Mouse (Mus musculus) embryonic facial prominence, embryonic 14.5 days (tissue): Measurements from ENCODE around the gene B3galt4. TPM values are rescaled to one million over a fixed set of nuclear protein-coding genes. Genes with fewer than 3 reads are reported as not detected.
"Not testable (repeated sequence)": the region's sequence is repeated elsewhere in the genome, so short reads cannot be mapped to it uniquely, and the experiment has no call there.

ENCODE experiments used
- ATAC-seq: fragments of 200-750 bp; cut with Nextera tagmentation; 2 replicates; pipeline ENCODE4 v1.8.0; 2017; ENCODE audit warnings: low read depth, moderate number of reproducible peaks, moderate TSS enrichment
- DNase-seq: peaks from one replicate; pipeline ENCODE4 v3.0.0-alpha.2; 2015; ENCODE audit warnings: low spot score
- H3K27ac ChIP-seq: fragments of 300-500 bp; sonication (generic); replicated peaks from 2 replicates; pipeline ENCODE4 v1.5.1; 2014; ENCODE audit warnings: low read depth, mild to moderate bottlenecking, low read length, moderate library complexity
- H3K27me3 ChIP-seq: fragments of 300-500 bp; sonication (generic); replicated peaks from 2 replicates; pipeline ENCODE4 v1.6.1; 2014; ENCODE audit warnings: low read length; ENCODE audit not compliant: control insufficient read depth, insufficient read depth
- H3K36me3 ChIP-seq: fragments of 300-500 bp; sonication (generic); 2 replicates; pipeline ENCODE4 v1.6.1; 2014; ENCODE audit warnings: low read length, mixed read lengths; ENCODE audit not compliant: control insufficient read depth, insufficient read depth
- H3K4me1 ChIP-seq: fragments of 300-500 bp; sonication (generic); 2 replicates; pipeline ENCODE4 v1.6.1; 2014; ENCODE audit warnings: antibody characterized with exemption, low read length; ENCODE audit not compliant: control insufficient read depth, insufficient read depth
- H3K4me2 ChIP-seq: fragments of 300-500 bp; sonication (generic); 2 replicates; pipeline ENCODE4 v1.6.1; 2014; ENCODE audit warnings: low read depth, mild to moderate bottlenecking, low read length, moderate library complexity, mixed read lengths
- H3K4me3 ChIP-seq: fragments of 300-500 bp; sonication (generic); 2 replicates; pipeline ENCODE4 v1.5.1; 2014; ENCODE audit warnings: low read depth, mild to moderate bottlenecking, low read length
- H3K9ac ChIP-seq: fragments of 300-500 bp; sonication (generic); 2 replicates; pipeline ENCODE4 v1.6.1; 2014; ENCODE audit warnings: low read depth, mild to moderate bottlenecking, low read length, moderate library complexity, mixed read lengths
- H3K9me3 ChIP-seq: fragments of 300-500 bp; sonication (generic); 2 replicates; pipeline ENCODE4 v1.6.1; 2016; ENCODE audit warnings: low read length; ENCODE audit not compliant: control insufficient read depth
- WGBS: fragments of 180-500 bp; shearing (Covaris S2); extraction: QIAGEN DNeasy Blood & Tissue Kit; methylation state at CpG from one replicate; pipeline ENCODE4 v1.1.7; 2014; 5-methylcytosine and 5-hydroxymethylcytosine counted together
- polyA plus RNA-seq: library from polyadenylated mRNA; unstranded; fragments of >200 nt; fragmentation: Nextera tagmentation; extraction: Ambion mirVana; gene quantifications from 2 replicates; pipeline ENCODE4 v1.2.1, GENCODE M21; 2014

The B3galt4 gene
- polyA plus RNA-seq = 4.4 and 5.7 TPM in 2 replicates

GRCm38 (mm10) chr17:33951021-33951946 is at the start of gene B3galt4:
Gene B3galt4, minus strand, starts transcription at chr17:33951488.
- peak within 1 kb of the TSS; percentile 88 for H3K27ac ChIP-seq
- peak within 1 kb of the TSS; percentile 80 for H3K4me2 ChIP-seq
- H3K27me3 ChIP-seq = no peaks in the 10 kb centered on the region
- H3K9ac ChIP-seq = peak within 1 kb of the TSS; percentile 70
- H3K4me3 ChIP-seq = peak within 1 kb of the TSS; percentile 46
- peak; percentile 81 for ATAC-seq
- peaks cover 56% of the 10 kb centered on the region for H3K36me3 ChIP-seq
- peak; percentile 95 for DNase-seq
- no peaks in the 10 kb centered on the region for H3K9me3 ChIP-seq
- WGBS = 2% methylated on average over 29 of the region's 45 CpGs
- peaks cover 26% of the 10 kb centered on the region for H3K4me1 ChIP-seq

GRCm38 (mm10) chr17:34000796-34001195 is 49.5 kb upstream of the B3galt4 start:
- H3K9ac ChIP-seq, H3K27ac ChIP-seq, H3K4me2 ChIP-seq, DNase-seq, H3K4me1 ChIP-seq, ATAC-seq, H3K9me3 ChIP-seq, H3K36me3 ChIP-seq: not testable (repeated sequence)
- 55% methylated on average over 2 of the region's 2 CpGs for WGBS
- Histone ChIP-seq H3K27me3 (peaks cover 45% of the 10 kb centered on the region), H3K4me3 (0 out of 2 replicates have a peak overlapping the region, but pooled peaks have one; percentile 52)

GRCm38 (mm10) chr17:34000150-34000537 is 48.9 kb upstream of the B3galt4 start, which contains the start of gene H2-K1:
Gene H2-K1, minus strand, starts transcription at chr17:34000347.
- Histone ChIP-seq H3K36me3 (no peaks in the 10 kb centered on the region), H3K27ac (no peak within 1 kb of the TSS), H3K4me2 (peak within 1 kb of the TSS; percentile 97), H3K4me3 (peak within 1 kb of the TSS; percentile 52), H3K4me1 (peaks cover 4% of the 10 kb centered on the region; the same call in 1 of the 2 replicates), H3K9me3 (no peaks in the 10 kb centered on the region), H3K27me3 (peaks cover 45% of the 10 kb centered on the region), H3K9ac (peak within 1 kb of the TSS; percentile 42; the same call in 1 of the 2 replicates)
- WGBS = under 1% methylated on average over 16 of the region's 30 CpGs
- peak; percentile 78 for DNase-seq
- ATAC-seq = peak; percentile 86

- Histone ChIP-seq H3K4me1 (peaks cover 4% of the 10 kb centered on the region; the same call in 1 of the 2 replicates), H3K4me3 (peak overlapping the region; percentile 52), H3K27me3 (peaks cover 45% of the 10 kb centered on the region), H3K9ac (peak overlapping the region; percentile 42; the same call in 1 of the 2 replicates), H3K4me2 (peak overlapping the region; percentile 97), H3K27ac (no peak overlapping the region), H3K9me3 (no peaks in the 10 kb centered on the region; the same call in 1 of the 2 replicates), H3K36me3 (no peaks in the 10 kb centered on the region)
- DNase-seq = no peak
- ATAC-seq = 0 out of 2 replicates have a peak, but pooled peaks have one; percentile 51
- 3% methylated on average over 55 of the region's 87 CpGs for WGBS
These were observed 48.3 kb upstream of the B3galt4 start for GRCm38 (mm10) chr17:33999341-34000149.

GRCm38 (mm10) chr17:33998697-33999096 is 47.4 kb upstream of the B3galt4 start:
- 39% methylated on average over 5 of the region's 5 CpGs for WGBS
- H3K36me3 ChIP-seq, H3K9ac ChIP-seq, ATAC-seq, H3K4me2 ChIP-seq, H3K4me1 ChIP-seq, H3K4me3 ChIP-seq, DNase-seq, H3K9me3 ChIP-seq, H3K27ac ChIP-seq: not testable (repeated sequence)
- H3K27me3 ChIP-seq = peaks cover 45% of the 10 kb centered on the region

GRCm38 (mm10) chr17:33997025-33997424 is 45.7 kb upstream of the B3galt4 start:
- peaks cover 40% of the 10 kb centered on the region for H3K27me3 ChIP-seq
- not testable (repeated sequence) for H3K27ac ChIP-seq, H3K9ac ChIP-seq, H3K4me1 ChIP-seq, ATAC-seq, H3K9me3 ChIP-seq, H3K4me3 ChIP-seq, H3K4me2 ChIP-seq, H3K36me3 ChIP-seq, DNase-seq
- 89% methylated on average over 2 of the region's 2 CpGs for WGBS

GRCm38 (mm10) chr17:33995651-33996050 is 44.4 kb upstream of the B3galt4 start:
- Histone ChIP-seq H3K4me1 (peaks cover 4% of the 10 kb centered on the region; the same call in 1 of the 2 replicates), H3K36me3 (no peaks in the 10 kb centered on the region), H3K4me3 (no peak overlapping the region), H3K9me3 (no peaks in the 10 kb centered on the region; the same call in 1 of the 2 replicates), H3K27me3 (peaks cover 27% of the 10 kb centered on the region), H3K9ac (no peak overlapping the region), H3K27ac (no peak overlapping the region), H3K4me2 (no peak overlapping the region)
- DNase-seq (no peak), ATAC-seq (no peak)
- 45% methylated on average over 3 of the region's 3 CpGs for WGBS

GRCm38 (mm10) chr17:33994959-33995358 is 43.7 kb upstream of the B3galt4 start:
- no peak overlapping the region for H3K4me3 ChIP-seq
- WGBS = 84% methylated on average over 8 of the region's 8 CpGs
- peaks cover 20% of the 10 kb centered on the region for H3K27me3 ChIP-seq
- no peak overlapping the region for H3K27ac ChIP-seq
- no peaks in the 10 kb centered on the region; the same call in 1 of the 2 replicates for H3K9me3 ChIP-seq
- DNase-seq (no peak), ATAC-seq (no peak)
- H3K4me1 ChIP-seq = peaks cover 3% of the 10 kb centered on the region; the same call in 1 of the 2 replicates
- H3K9ac ChIP-seq = no peak overlapping the region
- H3K4me2 ChIP-seq = no peak overlapping the region
- H3K36me3 ChIP-seq = no peaks in the 10 kb centered on the region
